Mouse (Mus musculus): Measurements from ENCODE around the gene Tifa.
"Not testable (repeated sequence)": the region's sequence is repeated elsewhere in the genome, so short reads cannot be mapped to it uniquely, and the experiment has no call there.

The Tifa gene

DNA sequence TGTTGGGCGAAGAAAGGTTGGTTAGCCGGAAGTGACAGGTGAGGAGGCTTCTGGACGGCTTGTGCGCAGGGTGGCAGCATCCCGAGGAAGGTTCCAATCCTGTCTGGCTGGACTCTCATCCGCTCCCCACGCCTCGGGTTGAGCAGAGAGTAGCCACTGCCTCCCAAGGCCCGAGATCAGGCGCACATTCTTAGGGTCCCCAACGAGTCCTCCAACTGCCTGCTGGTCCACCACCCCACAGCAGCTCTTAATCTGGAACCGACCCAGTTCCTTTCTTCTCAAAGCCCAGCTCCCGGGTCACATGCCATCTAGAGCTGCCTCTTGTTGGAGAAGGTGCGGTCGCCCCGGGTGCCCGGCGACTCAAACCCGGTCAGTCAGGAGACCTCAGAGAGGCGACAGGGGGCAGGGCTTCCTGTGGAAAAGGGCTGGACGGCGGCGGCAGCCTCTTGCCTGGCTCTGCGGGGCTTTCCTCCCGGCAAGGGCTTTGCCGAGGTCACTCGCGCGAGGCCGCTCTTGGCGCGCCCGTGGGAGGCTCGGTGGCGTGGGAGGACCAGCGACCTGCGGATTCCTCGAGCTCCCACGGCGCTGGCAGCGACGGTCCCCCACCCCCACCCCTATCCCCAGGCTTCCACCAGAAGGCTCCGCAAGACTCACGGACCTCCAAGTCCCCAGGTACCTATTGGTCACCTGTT is at the start of gene Tifa:
Gene Tifa, plus strand, starts transcription at position 306 of the 692 bp plus-strand sequence.
- no peak for DNase-seq (ENCODE audit: low read depth)

DNA sequence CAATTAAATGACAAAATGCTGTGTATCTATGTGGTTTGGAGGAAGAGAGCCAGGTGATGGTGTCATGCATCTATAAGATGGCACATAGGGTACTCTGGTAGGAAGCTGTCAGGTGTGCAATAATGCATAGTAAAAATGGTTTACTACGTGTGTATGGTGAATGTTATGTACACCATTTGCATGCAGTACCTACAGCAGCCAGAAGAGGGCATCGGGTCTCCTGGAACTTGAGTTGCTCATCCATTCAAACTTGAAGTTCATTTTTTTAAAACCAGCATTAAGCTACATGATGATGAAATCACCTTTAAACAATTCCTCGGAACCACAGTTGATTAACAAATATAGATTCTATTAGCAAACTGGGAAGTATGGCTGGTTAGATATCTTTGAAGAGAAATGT is 48.1 kb upstream of the Tifa start:
- peak; percentile 13 for DNase-seq (ENCODE audit: low read depth)

DNA sequence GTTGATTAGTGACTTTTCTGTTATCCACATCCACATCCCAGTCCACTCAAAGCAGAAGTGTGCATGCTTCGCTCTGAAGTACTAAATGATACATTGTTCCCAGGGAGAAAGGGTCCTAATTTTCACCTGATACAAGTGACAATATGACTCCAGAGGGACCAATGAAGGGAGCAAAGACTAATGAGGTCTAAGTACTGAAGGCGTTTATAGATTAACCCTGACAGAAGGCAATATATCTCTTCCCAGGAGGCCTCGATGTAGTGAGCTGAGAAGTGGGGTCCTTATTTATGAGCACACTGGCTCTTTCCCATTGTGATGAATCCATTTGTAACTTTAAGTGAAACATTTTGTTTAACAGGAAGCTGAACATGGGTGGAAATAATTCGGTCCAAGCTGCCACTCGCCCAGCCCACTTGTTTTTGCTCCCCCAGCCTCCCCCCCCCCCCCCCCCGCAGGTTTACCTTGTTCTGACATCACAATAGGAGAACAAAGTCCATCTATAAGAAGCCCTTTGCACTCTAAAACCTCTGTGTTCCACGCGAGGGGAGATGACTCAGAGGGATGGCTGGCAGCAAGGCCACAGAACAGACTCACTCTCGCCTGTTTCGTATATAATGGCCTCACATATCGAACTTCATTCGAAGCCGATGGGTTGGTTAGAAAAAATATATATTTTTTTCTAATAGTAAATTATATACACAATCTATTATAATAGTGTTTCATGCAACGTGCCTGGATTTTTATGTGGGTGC is 45.8 kb upstream of the Tifa start:
- no peak for DNase-seq (ENCODE audit: low read depth)

DNA sequence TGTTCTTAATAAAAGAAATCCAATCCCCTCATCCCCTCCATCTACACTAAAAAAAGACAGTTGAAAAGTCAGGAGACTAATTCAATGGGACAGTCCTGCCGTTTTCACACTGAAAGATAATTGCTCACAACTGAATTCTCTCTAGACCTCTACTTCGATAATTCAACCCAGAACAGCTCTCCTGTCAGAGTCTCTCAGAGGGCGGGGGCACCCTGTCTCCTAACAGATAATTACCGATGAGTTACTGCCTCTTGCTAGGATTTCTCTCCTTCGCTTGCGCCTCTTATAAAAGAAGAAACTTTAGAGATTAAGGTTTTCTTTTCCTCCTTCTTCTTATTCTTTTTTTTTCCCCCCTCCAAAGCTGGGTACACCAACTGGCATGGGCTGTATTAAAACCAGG is 44.1 kb upstream of the Tifa start:
- no peak for DNase-seq (ENCODE audit: low read depth)

DNA sequence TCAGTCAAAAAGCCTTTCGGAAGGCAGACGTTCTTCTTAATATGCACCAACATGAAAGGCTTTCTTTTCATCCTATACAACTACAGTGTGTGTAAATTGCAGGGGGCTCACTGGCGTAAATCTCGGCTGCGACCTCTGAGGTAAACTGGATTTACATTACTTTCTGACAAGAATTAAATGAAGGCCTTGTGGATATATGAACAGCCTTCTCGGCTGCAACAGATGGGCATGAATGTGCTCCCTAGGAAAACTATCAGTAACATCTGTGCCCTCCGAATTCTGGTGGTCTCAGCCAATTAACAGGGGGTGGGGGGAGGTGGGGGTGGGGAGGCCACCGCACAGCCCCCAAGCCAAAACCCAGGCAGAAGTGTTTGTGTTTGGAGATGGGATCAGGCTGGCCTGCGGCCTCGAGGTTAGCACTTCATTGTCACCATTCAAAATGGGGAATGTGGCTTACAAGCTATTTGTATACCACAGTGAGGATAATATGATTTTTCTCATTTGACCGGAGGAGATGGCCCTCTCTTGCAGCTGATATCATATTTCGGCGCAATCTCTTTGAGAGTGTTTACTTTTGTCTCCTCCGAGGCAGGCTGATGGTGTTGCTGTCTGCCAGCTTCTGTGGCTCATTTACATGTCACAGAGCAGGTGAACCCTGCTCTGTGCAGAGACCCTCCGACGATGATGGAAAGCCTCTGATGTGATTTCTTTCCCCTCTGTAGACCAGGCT is 43.5 kb upstream of the Tifa start:
- DNase-seq (ENCODE audit: low read depth) = no peak

DNA sequence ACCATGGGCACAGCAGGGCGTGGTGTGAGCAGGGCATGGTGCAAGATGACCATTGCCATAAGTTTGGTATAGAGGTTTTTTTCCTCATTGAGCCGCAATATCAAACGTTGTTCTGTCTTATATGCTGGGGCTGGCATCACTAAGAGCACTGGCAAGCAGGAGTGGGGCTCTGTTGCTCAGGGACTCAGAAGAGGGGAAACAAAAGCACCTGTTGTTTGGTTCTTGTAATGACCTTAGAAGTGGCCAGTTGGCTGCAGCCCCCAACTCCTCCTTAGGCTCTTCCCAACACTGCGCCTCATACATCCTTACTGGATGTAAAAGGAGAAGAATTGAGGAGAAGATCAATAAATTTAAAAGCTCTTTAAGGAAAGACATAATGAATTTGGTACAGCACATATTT is 41.0 kb upstream of the Tifa start:
- no peak for DNase-seq (ENCODE audit: low read depth)

DNA sequence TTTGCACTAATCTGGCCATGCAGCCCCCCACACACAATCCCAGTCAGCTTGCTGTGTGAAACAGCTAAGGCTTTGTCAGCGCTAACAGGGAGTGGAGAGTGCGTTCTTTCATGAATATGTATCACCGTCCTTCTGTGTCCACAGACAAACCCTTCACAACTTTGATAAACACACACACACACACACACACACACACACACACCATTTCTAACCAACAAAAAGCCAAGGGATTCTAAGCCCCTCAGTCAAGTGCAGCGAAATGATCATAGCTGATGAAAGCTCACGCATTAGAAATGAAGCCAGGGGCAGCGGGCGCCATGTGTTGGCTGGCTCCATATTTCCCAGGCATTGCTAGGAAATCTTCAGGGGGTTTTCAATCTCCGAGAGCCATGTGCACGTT is 40.3 kb upstream of the Tifa start:
- DNase-seq (ENCODE audit: low read depth) = no peak

DNA sequence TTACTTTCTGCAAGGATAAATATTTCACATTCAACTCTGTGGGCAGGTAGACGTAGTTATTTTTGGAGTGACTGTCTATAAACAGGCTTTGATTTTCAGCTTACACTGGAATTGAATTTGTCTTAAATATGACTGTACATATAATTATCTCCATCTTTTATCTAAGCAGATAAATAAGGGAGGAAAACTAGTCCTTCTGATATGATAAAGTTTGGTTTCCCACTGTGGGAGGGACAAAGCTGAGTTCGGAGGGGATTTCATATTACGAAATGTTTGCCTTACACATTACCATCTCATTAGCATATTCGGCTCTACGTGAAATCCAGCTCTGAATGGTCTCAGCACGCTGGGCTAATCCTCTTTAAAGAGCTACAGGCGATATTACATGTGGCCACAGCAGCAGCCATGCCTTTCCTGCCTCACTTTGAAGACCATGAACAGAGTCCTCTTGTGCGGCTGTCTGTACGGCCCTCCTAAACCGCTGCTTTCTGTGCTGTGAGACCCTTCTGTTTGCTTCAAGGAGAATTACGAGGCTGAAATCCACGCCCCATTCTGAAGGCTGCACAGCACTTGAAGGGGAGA is 39.5 kb upstream of the Tifa start:
- no peak for DNase-seq (ENCODE audit: low read depth)

DNA sequence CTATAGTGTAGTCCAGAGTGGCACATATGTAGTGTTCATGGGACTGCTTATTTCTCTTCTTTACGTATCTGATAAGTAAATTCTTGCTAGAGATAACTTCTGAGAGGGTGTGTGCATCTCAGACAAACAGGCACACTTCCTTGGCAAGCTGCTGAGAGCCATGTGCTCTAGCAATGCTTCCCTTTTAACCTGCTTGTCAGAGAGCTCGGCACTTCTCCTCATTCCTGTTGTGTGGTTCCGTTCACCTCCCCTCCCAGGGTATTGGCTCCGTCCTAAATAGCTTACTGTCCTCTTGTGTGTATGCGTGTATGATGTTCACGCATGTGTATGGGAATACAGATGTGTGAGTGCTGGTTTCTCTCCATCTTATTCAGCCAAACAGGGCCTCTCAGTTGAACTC is 33.1 kb upstream of the Tifa start:
- DNase-seq (ENCODE audit: low read depth) = no peak

DNA sequence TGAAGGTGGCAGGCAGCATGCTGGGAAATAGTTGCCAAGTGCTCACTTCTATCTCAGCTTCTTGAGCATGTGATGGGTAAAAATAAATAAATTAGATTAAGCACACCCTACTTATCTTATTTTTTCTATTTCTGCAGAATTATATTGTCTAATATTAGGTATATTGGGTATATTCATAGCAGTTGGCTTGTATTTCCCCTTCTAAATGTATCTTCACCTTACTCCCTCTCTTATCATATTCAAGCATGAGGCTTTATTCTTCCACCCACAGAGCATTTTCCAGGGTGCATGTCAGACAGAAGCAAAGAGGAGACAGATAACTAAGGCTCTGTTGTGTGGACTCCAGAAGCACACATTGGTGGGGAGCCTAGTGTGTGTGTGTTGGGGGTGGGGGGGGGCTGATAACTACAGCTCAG is 31.7 kb upstream of the Tifa start:
- DNase-seq (ENCODE audit: low read depth) = no peak

DNA sequence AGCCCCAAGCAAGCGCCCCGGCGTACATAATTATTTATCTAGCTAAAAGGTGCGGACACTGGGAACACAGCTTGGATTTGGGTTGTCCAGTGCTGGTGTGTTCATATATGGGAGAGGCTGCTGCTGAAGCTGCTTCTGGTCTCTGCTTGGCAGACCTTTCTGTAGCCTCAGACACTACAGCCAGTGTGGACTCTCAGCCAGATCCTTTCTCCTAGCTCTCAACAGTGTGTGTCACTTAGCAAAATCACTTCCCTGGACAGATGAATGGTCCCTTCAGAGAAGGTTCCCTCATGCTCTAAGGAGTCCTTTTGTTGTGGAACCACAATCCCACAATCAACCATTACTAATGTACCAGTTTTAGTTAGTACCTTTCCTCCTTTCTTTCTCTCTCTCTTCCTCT is 30.8 kb upstream of the Tifa start:
- DNase-seq (ENCODE audit: low read depth) = no peak

DNA sequence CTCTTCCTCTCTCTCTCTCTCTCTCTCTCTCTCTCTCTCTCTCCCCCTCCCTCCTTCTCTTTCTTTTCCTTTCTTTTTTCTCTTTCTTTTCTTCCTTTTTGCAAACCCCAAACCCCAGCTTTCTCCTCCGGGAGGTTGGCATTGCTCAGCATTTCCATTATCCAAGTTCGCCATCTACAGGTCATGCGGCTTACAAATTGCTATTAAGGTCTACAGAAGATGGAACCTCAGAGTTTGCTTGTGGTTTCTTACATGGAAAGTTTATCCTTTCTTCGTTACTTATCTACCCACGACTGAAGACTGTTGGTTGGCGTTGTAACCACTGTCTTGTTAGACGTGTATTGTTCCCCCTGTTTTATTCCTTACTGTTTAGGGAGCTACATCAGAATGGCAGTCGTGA is 30.4 kb upstream of the Tifa start:
- DNase-seq (ENCODE audit: low read depth) = no peak

DNA sequence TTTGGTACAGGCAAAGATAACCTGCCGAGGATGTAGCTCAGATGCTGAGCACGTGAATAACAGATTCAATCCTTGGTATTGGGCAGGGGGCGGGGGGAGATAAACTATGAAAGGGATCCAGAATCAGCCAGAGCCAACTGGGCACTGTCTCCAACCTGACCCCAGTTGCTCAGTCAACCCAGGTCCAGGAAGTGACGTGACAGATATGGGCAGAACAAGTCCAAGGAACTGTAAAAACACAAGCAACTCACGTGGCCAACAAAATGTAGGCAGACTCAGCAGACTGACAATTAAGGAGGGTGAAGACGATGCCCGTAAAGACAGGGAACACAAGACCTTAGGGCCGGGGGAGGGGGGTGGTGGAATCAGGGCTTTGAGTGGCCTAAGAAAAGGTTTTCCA is 27.2 kb upstream of the Tifa start:
- no peak for DNase-seq (ENCODE audit: low read depth)

DNA sequence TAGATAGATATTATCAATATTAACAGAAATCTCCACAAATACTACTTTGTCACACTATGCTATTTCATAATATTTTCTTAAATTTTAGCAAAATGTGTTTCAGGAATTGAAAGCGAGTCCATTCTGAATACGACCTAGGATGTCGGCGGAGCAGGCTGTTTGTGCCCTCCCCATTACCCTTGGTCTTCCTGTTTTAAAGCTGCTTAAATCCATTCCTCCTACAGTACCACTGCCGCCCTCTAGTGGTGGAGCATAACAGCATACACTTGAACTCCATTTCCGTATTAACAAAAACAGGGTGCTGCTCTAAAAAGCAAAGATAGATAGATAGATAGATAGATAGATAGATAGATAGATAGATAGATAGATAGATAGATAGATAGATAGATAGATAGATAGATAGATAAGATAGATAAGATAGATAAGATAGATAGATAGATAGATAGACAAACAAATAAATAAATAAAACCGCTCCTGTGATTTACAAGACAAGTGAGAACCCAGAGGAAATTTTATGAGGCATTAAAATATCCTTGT is 26.5 kb upstream of the Tifa start:
- DNase-seq (ENCODE audit: low read depth) = peak; percentile 82

DNA sequence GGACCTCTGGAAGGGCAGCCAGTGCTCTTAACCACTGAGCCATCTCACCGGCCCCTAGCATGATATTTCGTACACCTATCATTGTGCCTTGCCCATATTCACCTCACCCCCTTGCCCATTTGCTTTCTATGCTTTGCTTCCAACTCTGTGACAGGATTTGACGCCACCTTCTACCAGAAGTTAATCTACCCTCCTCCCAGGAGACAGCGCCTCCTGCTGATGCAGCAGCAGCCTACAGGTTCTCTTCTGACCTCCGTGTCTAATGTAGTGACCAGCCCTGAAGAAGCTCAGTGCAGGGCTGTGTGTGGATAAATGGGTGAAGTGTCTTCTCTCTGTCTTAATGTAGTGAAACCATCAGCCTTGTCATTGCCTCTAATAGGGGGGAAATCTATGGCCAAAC is 25.1 kb upstream of the Tifa start:
- no peak for DNase-seq (ENCODE audit: low read depth)

DNA sequence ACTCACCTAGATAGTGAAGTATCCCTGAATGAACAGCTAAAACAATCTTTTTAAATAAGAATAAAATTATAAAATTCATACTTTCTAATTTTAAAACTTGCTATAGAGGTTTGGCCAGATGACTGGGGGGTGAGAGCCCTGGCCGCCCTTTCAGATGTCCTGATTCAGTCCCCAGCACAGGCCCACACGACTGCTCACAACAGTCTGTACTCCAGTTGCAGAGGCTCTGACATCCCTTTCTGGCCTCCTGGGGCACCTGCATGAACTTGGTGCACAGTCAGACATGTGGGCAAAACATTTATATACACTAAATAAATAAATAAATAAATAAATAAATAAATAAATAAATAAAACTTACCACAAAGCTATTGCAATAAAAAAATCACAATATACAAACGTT is 23.6 kb upstream of the Tifa start:
- no peak for DNase-seq (ENCODE audit: low read depth)

DNA sequence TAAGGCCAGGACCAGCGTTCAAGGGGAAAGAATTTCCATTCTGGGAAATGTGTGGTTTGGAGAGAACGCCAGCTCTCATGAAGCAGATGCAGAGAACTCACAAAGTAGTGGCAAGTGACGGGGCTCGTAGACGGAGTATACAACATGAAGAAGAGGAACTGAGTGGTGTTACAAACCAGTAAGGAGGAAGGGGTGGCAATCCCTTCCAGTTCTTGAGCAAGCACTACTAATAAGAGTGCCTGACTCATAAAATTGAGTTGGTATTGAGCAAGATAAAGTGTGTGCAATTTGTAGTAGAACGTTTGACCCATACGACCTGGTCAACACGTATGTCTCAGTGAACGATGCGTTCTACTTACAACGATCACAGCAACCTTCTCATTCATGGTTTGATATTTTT is 20.5 kb upstream of the Tifa start:
- no peak for DNase-seq (ENCODE audit: low read depth)

DNA sequence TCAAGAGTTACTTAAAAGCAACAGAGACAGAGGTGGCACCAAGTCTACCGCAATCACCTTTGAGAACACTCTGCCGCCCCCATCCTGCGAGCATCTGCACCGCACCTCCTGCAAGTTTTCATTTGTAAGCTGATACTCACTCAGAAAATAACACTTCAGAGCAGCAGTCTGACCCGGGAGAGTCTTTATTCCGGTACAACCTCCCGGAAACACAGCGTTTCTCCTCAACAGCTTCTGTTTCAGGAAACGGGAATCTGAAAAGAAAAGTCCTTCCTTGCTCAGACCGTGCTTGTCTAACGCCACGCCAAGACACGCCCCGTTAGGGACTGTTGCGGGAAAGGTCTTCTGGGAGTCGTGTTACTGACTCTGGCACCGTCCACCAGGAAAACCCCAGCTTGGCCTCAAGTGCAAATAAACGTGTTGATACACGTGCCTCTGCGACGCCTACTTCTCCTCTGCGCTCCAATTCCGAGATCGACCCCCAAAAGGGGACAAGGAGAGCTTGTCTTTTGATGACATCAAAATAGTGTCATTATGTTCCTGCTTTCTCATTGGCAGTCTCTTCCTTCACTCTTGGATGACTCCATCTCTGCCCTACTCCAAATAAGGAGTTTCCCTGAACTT is 9.5 kb upstream of the Tifa start, which contains the start of gene Alpk1:
Gene Alpk1, minus strand, starts transcription at position 507 of the 624 bp plus-strand sequence.
- peak; percentile 47 for DNase-seq (ENCODE audit: low read depth)

DNA sequence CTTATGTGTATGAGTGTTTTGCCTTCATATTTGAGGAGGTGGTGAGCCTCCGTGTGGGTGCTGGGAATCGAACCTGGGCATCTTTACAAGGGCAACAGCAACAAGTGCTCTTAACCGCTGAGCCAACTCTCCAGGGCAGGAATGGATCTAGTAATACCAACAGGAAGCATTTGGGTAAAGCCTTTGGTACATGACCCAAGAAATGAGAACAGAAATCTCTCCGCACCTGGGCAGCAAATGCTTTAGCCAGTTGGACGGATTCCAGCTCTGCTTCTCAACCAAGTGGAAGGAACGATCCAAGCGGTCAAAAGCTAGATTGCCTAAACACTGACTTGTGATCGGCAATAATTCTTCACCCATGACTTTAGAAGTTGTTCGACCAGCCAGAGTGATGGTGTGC is 8.7 kb upstream of the Tifa start:
- DNase-seq (ENCODE audit: low read depth) = no peak

DNA sequence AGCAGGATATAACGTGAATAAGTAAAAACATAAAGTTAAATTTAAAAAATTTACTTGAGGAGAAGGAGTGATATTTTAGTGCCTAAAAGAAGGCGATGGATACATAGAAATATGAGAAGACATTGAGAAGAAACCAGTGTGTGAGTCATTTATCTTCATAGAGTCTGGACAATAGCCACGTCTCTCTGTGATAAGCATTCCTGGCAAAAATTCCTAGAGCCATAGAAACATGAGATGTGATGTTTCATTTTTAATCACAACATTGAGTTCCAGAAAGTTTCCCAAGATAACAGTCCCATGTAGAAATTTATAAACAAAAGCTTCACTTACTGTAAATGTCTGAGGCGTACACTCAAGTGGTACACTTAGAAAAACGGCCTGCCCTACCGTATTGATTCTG is 6.7 kb upstream of the Tifa start:
- DNase-seq (ENCODE audit: low read depth) = no peak

DNA sequence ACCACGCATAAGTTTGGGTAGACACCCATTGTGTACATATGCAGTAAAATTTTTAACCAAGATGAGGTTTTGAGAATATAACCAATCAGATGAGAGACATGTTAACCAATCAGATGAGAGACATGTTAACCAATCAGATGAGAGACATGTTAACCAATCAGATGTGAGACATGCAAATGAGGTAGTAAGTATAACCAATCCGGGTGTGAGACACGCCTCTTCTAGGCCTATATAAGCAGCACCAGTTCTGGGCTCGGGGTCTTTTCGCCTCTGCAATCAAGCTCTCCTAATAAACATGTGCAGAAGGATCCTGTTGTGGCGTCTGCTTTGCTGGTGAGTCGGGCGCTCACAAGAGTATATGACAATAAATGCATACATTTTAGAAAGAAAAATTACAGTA is 5.9 kb upstream of the Tifa start:
- not testable (repeated sequence) for DNase-seq (ENCODE audit: low read depth)

DNA sequence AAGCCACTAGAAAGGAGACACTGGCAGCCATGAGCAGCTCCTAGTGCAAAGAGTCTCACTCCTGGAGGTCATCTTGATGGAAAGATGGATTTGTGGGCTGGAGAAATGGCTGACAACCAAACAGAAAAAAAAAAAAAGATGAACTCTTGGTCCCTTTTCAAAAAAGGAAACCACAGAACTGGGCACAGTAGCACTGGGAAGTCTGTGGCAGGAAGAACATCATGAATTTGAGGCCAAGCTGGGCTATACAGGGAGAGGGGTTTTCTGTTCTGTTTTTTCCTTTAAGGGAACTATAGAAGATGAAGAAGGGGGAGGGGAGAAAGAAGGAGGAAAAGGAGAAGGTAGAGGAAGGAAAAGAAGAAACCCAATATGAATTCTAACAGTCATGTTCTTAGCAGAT is 2.6 kb upstream of the Tifa start:
- no peak for DNase-seq (ENCODE audit: low read depth)
